Mouse (Mus musculus): ENCODE results near the gene B3gnt3.

DNA sequence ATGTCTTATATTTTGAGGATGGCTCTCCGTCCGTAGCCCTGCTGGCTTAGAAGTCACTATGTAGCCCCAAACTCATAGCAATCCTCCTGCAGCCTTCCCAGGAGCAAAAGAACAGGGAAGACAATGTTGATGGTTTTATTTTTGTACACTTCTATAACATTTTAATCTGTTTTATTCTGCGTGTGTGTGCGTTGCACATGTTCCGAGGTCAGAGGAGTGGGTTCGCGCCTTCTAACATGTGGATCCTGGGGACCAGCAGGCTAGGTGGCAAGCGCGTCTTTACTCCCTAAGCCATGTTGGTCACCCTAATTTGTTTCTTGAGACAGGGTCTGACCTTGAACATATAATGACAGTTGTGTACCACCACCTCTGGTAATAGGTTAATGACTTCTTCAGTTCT lies 24.8 kb downstream of the B3gnt3 start:
- TF ChIP-seq CTCF (conservative IDR thresholded peaks at IDR 0.05; ENCODE audit: insufficient read depth, insufficient read length, low read depth, low read length) (no peak), POLR2A (IDR thresholded peaks at IDR 0.05; ENCODE audit: low read depth, low read length) (no peak)
